Mouse (Mus musculus) hindbrain, embryonic 14.5 days (tissue): ENCODE data around the gene Kpna2. TPM values are rescaled to one million over a fixed set of nuclear protein-coding genes. Genes with fewer than 3 reads are reported as not detected.
"Not testable (repeated sequence)": the region's sequence is repeated elsewhere in the genome, so short reads cannot be mapped to it uniquely, and the experiment has no call there.

Experiments
- ATAC-seq: fragments of 200-750 bp; cut with Nextera tagmentation; 2 replicates; pipeline ENCODE4 v1.8.0; 2017; ENCODE audit warnings: moderate number of reproducible peaks, mild to moderate bottlenecking, moderate TSS enrichment, moderate library complexity; ENCODE audit not compliant: low FRiP score
- DNase-seq: peaks from one replicate; pipeline ENCODE4 v3.0.0-alpha.2; 2015; ENCODE audit warnings: low spot score
- H3K27ac ChIP-seq: fragments of 300-500 bp; sonication (generic); 2 replicates; pipeline ENCODE4 v1.5.1; 2014; ENCODE audit warnings: mild to moderate bottlenecking, moderate library complexity
- H3K27me3 ChIP-seq: fragments of 300-500 bp; sonication (generic); 2 replicates; pipeline ENCODE4 v1.6.1; 2014; ENCODE audit warnings: mild to moderate bottlenecking, low read length, mixed read lengths; ENCODE audit not compliant: control insufficient read depth, insufficient read depth
- H3K36me3 ChIP-seq: fragments of 300-500 bp; sonication (generic); replicated peaks from 2 replicates; pipeline ENCODE4 v1.6.1; 2014; ENCODE audit not compliant: control insufficient read depth, insufficient read depth
- H3K4me1 ChIP-seq: fragments of 300-500 bp; sonication (generic); replicated peaks from 2 replicates; pipeline ENCODE4 v1.6.1; 2014; ENCODE audit warnings: antibody characterized with exemption, low read length, mixed read lengths; ENCODE audit not compliant: control insufficient read depth, insufficient read depth
- H3K4me2 ChIP-seq: fragments of 300-500 bp; sonication (generic); replicated peaks from 2 replicates; pipeline ENCODE4 v1.6.1; 2014; ENCODE audit warnings: mild to moderate bottlenecking, moderate library complexity
- H3K4me3 ChIP-seq: fragments of 300-500 bp; sonication (generic); replicated peaks from 2 replicates; pipeline ENCODE4 v1.5.1; 2014; ENCODE audit warnings: mild to moderate bottlenecking, low read length
- H3K9ac ChIP-seq: fragments of 300-500 bp; sonication (generic); 2 replicates; pipeline ENCODE4 v1.6.1; 2014
- H3K9me3 ChIP-seq: fragments of 300-500 bp; sonication (generic); 2 replicates; pipeline ENCODE4 v1.6.1; 2016; ENCODE audit warnings: low read length; ENCODE audit not compliant: control insufficient read depth
- WGBS: fragments of 180-500 bp; shearing (Covaris S2); extraction: QIAGEN DNeasy Blood & Tissue Kit; methylation state at CpG from one replicate; pipeline ENCODE4 v1.1.7; 2014; 5-methylcytosine and 5-hydroxymethylcytosine counted together
- polyA plus RNA-seq: library from polyadenylated mRNA; unstranded; fragments of >200 nt; fragmentation: Nextera tagmentation; extraction: Ambion mirVana; gene quantifications from 2 replicates; pipeline ENCODE4 v1.2.1, GENCODE M21; 2014

Gene Kpna2
- polyA plus RNA-seq, 1 experiment from 2014 or later: 150 TPM

DNA sequence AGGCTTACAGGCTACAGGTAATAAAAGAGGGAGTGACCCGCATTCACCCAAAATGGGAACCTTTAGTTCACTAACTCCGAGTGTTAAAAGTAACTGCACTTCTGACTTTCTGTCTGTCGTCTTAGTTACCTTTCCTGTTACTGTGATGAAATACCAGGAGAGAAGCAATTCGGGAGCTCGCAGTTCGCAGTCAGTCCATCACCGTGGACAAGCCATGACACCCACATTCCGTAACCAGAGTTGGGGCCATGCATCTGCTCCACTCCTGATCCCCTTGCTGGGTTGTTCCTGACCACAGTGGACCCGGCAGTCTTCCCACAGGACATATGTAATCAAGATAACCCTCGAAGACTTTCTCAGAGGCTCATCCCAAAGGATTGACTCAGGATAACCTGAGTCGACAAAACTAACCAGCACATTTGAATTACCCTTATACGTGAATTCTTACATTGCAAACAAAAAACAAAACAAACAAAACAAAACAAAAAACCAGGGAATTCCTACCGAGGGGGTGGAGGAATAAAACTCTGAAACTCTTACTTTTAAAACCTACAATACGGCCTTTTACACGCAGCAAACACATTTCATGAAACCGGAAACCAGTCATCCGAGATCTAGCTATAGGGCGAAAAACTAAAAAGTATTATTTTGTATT lies 12.5 kb upstream of the Kpna2 start:
- Histone ChIP-seq H3K4me2 (peak overlapping the region; percentile 59), H3K36me3 (no peaks in the 10 kb centered on the region), H3K9me3 (no peaks in the 10 kb centered on the region), H3K27ac (peak overlapping the region; percentile 93), H3K9ac (peak overlapping the region; percentile 75), H3K4me1 (peaks cover 6% of the 10 kb centered on the region), H3K4me3 (peak overlapping the region; percentile 56), H3K27me3 (no peaks in the 10 kb centered on the region)
- ATAC-seq (no peak), DNase-seq (no peak)
- 47% methylated on average over 18 of the region's 18 CpGs for WGBS

DNA sequence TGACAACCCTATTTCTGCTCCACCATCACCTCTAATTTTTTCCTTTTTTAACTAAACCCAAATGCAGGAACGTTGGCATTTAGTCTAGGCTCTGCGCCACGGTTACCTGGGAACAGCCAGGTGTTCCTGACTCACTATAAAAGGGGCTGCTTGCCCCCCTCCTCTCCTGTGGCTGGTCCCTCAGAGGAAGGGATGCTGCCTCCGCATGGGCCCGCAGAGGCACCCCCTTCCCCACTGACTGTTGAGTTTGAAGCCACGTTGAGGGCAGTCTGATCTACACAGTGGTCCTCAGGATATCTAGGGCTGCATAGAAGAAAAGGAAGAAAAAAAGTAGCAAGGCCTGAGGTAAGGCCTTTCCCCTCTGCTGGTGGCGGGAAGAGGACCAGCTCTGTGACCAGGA lies 11.8 kb upstream of the Kpna2 start:
- no peaks in the 10 kb centered on the region for H3K9me3 ChIP-seq
- no peak overlapping the region for H3K4me3 ChIP-seq
- DNase-seq: no peak
- ATAC-seq: no peak
- H3K36me3 ChIP-seq: no peaks in the 10 kb centered on the region
- H3K27ac ChIP-seq: no peak overlapping the region
- peaks cover 6% of the 10 kb centered on the region for H3K4me1 ChIP-seq
- peak overlapping the region; percentile 75; the same call in 1 of the 2 replicates for H3K9ac ChIP-seq
- peak overlapping the region; percentile 59; the same call in 1 of the 2 replicates for H3K4me2 ChIP-seq
- H3K27me3 ChIP-seq: no peaks in the 10 kb centered on the region
- WGBS: 79% methylated on average over 7 of the region's 7 CpGs

DNA sequence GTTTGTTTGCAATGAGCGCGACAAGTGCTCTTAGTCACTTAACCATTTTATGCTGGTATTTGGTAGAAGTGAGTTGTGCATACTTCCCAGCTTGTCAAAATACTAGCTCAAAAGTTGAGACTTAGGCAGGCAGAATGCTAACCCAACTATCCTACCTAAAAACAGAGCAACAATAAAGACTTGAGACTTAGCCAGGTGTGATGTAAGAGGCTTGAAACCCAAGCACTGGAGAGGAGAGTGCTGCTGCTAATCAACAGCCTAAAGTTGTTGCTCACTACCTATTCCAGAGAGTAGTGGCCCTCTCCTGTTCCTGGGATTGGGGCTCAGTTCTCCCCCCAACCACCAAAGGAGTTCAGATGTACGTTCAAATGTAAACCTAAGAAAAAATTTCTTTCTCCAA lies 11.1 kb upstream of the Kpna2 start:
- H3K4me2 ChIP-seq: no peak overlapping the region
- H3K27ac ChIP-seq: no peak overlapping the region
- no peak overlapping the region for H3K4me3 ChIP-seq
- H3K36me3 ChIP-seq: no peaks in the 10 kb centered on the region
- no peaks in the 10 kb centered on the region for H3K9me3 ChIP-seq
- H3K4me1 ChIP-seq: peaks cover 6% of the 10 kb centered on the region
- no peak for DNase-seq
- H3K9ac ChIP-seq: no peak overlapping the region
- no peak for ATAC-seq
- 95% methylated on average over 3 of the region's 3 CpGs for WGBS
- H3K27me3 ChIP-seq: no peaks in the 10 kb centered on the region

DNA sequence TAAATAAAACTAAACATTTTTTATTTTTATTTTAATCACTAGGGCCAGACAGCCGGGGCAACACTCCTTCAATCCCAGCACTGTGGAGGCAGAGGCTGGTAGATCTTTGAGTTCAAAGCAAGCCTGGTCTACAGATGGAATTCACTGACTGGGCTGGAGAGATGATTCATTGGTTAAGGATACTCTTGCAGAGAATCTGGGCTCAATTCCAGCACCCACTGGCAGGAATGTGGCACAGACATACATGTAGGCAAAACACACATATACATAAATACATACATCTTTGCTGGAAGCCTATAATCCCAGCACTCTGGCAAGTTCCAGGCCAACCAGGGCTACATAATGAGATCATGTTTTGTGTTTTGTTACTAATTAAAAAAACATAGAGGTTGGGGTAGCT lies 6.2 kb upstream of the Kpna2 start:
- H3K27me3 ChIP-seq: no peaks in the 10 kb centered on the region
- no peak overlapping the region for H3K4me2 ChIP-seq
- no peak overlapping the region for H3K27ac ChIP-seq
- no peak overlapping the region for H3K4me3 ChIP-seq
- DNase-seq (no peak), ATAC-seq (no peak)
- H3K4me1 ChIP-seq: no peaks in the 10 kb centered on the region; the same call in 1 of the 2 replicates
- H3K9ac ChIP-seq: no peak overlapping the region
- 93% methylated on average over 1 of the region's 1 CpGs for WGBS
- no peaks in the 10 kb centered on the region for H3K9me3 ChIP-seq
- H3K36me3 ChIP-seq: no peaks in the 10 kb centered on the region

DNA sequence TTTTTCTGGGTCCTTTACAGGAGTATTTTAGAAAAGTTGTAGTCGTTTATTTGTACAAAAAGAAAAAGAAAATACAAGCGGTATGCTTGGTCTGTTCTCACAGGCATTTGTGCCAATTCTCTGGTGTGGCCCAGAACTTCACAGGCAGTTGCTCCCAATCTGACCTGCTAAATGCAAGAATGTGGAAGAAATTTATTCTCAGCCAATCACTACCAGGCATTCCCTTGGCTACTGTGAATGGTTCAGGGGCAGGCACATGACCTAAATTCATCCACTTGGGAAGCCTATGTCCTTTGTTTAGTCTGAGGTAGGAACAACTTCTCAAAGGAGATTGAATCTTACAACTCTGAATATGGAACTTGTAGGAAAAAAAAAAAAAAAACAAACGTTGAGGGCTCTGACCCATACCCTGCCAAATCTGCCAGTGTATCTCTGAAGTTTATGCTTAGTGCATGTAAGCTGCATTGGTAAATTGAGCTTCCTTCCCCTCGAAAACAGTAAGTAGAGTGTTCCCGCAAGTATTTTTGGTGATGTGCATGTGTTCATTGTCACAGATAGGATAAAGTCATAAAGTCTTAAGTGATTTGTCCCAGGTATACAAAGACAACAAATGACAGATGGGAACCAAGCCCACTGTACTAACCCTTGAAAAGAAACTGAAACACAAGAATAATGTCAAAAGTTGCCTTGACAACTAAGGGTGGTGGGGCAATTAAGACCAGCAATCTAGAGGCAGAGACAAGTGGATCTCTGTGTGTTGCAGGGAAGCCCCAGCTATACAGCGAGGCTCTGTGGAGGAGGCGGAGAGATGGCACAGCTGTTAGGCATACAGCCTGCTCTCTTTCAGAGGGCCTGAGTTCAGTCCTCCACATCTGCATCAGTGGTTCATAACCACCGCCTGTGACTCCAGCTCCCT lies 2.7 kb upstream of the Kpna2 start:
- ATAC-seq (no peak), DNase-seq (no peak)
- Histone ChIP-seq H3K9me3 (no peaks in the 10 kb centered on the region), H3K4me1 (peaks cover 12% of the 10 kb centered on the region; the same call in 1 of the 2 replicates), H3K36me3 (no peaks in the 10 kb centered on the region), H3K4me2 (no peak overlapping the region), H3K27ac (0 out of 2 replicates have a peak overlapping the region, but pooled peaks have one; percentile 14), H3K4me3 (no peak overlapping the region), H3K27me3 (no peaks in the 10 kb centered on the region), H3K9ac (no peak overlapping the region)
- WGBS: 44% methylated on average over 7 of the region's 8 CpGs

DNA sequence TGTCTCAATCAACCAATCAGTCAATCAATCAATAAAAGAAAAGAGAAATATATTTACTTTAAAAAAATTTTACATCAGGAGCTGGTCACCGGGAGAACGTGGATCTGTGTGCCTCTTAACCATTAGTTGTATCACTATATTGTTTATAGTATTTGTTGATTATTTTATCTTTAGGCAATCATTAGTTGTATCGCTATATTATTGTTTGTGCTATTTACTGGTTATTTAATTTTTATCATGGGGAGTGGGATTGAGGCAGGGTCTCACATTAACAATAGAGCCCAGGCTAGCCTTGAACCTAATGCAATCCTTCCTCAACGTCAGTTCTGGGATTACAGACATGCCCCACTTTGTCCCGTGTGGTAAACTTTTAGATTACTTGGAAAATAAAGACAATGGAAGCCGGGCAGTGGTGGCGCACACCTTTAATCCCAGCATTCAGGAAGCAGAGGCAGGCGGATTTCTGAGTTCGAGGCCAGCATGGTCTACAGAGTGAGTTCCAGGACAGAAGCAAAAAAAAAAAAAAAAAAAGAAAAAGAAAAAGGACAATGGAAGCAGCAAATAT lies 690 bp upstream of the Kpna2 start:
- Histone ChIP-seq H3K9me3 (no peaks in the 10 kb centered on the region), H3K4me3 (peak overlapping the region; percentile 85), H3K36me3 (peaks cover 19% of the 10 kb centered on the region), H3K27ac (peak overlapping the region; percentile 92), H3K4me1 (peaks cover 12% of the 10 kb centered on the region; the same call in 1 of the 2 replicates), H3K27me3 (no peaks in the 10 kb centered on the region), H3K4me2 (peak overlapping the region; percentile 70), H3K9ac (peak overlapping the region; percentile 78)
- 85% methylated on average over 9 of the region's 9 CpGs for WGBS
- ATAC-seq: no peak
- DNase-seq: no peak

DNA sequence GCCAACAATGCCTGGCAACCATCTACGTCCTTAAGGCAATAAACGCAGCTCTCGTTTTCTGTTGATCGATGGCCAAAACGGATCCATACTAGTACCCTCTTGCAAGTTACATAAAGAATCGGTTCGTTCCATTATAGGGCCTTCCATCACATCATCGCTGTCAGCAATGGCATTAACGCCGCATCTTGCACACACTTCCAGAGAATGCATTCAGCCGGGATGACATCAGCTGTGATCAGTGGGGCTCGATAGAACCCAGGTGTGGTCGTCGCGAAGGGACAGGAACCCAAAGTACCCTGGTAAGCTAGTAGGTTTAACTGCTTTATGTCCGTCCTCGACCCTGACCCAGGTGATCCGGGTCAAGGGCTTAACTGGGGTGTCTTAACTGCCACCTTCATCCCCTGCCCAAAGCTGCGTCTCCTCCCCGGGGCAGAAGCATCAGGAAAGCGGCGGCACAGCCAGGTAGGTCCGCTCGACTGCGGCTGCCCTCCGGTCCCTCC lies 640 bp downstream of the Kpna2 start:
- peaks cover 31% of the 10 kb centered on the region for H3K36me3 ChIP-seq
- H3K4me1 ChIP-seq: peaks cover 12% of the 10 kb centered on the region; the same call in 1 of the 2 replicates
- peak overlapping the region; percentile 83 for H3K9ac ChIP-seq
- under 1% methylated on average over 26 of the region's 26 CpGs for WGBS
- H3K4me3 ChIP-seq: peak overlapping the region; percentile 85
- H3K27ac ChIP-seq: peak overlapping the region; percentile 76
- no peaks in the 10 kb centered on the region for H3K9me3 ChIP-seq
- DNase-seq (peak; percentile 56), ATAC-seq (peak; percentile 28)
- H3K27me3 ChIP-seq: no peaks in the 10 kb centered on the region
- H3K4me2 ChIP-seq: peak overlapping the region; percentile 82

DNA sequence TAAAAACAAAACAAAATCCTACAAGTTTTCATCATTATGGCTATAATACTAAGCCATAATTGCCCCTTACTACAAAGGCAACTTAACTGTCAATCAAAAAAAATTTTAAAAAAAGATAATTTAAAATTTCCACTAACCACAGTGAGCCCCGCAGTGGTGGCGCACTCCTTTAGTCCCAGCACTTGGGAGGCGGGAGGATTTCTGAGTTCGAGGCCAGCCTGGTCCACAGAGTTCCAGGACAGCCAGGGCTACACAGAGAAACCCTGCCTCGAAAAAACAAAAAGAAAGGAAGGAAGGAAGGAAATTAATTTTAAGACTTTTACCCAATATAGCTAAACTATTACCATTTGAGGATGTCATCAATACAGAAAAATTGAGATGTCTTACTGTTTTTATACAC lies 1.4 kb downstream of the Kpna2 start:
- Histone ChIP-seq H3K9me3 (no peaks in the 10 kb centered on the region), H3K9ac (peak overlapping the region; percentile 83), H3K27ac (peak overlapping the region; percentile 76; the same call in 1 of the 2 replicates), H3K4me1 (peaks cover 12% of the 10 kb centered on the region; the same call in 1 of the 2 replicates), H3K27me3 (no peaks in the 10 kb centered on the region), H3K4me3 (peak overlapping the region; percentile 85), H3K36me3 (peaks cover 37% of the 10 kb centered on the region), H3K4me2 (peak overlapping the region; percentile 82)
- 11% methylated on average over 5 of the region's 5 CpGs for WGBS
- DNase-seq (no peak), ATAC-seq (no peak)

DNA sequence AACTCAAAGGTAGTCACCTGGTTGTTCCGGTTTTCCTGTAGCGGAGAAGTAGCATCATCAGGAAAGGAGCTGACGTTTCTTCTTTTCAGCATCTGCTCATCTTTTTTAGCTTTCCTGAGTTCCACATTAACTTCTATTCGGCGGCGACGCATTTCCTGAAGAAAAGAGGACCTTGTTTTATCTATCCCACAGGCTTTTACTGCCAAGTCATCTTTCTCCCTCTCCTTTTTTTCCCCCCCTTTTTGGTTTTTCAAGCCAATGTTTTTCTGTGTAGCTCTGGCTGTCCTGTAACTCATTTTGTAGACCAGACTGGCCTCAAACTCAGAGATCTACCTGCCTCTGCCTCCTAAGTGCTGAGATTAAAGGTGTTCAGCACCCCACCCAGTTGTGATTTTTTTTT lies 2.8 kb downstream of the Kpna2 start:
- not testable (repeated sequence) for H3K9ac ChIP-seq, H3K27me3 ChIP-seq, ATAC-seq, H3K4me2 ChIP-seq, DNase-seq, H3K4me3 ChIP-seq, H3K27ac ChIP-seq, H3K9me3 ChIP-seq
- 96% methylated on average over 7 of the region's 7 CpGs for WGBS
- Histone ChIP-seq H3K36me3 (peaks cover 48% of the 10 kb centered on the region), H3K4me1 (peaks cover 12% of the 10 kb centered on the region; the same call in 1 of the 2 replicates)
